Mouse (Mus musculus): ENCODE measurements around the gene Speg. TPM values are rescaled to one million over a fixed set of nuclear protein-coding genes. Genes with fewer than 3 reads are reported as not detected.

The Speg gene
- polyA plus RNA-seq, 1 experiment = 134 TPM

GRCm38 (mm10) chr1:75387929-75388897 lies 13.1 kb downstream of the Speg start:
- DNase-seq (ENCODE audit: extremely low spot score in 1 of 2, low spot score in 1 of 2) = no peak

- no peak for DNase-seq (ENCODE audit: extremely low spot score in 1 of 2, low spot score in 1 of 2)
Observed at GRCm38 (mm10) chr1:75388898-75389515, 13.9 kb downstream of the Speg start.

DNA sequence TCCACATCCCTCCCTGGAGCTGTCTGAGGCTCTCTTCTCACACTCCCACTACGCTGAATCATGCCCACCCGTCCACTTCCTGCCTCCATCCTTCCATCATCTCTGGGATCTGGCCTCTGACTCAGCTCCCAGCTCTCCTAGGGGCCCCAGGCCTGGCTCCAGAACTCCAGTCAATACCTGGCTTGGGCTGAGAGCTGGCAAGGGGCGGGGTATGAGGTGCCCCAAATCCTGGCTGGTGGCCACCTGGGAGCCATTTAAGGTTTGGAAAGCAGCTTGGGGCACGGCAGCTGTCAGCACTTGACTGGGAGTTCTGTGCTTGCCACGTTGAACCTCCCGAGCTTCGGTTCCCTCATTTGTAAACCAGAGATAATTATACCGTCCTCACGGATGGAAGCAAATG lies 18.0 kb downstream of the Speg start:
- peak in 1 of 2 experiments; percentile 68 for DNase-seq (ENCODE audit: extremely low spot score in 1 of 2, low spot score in 1 of 2)

DNA sequence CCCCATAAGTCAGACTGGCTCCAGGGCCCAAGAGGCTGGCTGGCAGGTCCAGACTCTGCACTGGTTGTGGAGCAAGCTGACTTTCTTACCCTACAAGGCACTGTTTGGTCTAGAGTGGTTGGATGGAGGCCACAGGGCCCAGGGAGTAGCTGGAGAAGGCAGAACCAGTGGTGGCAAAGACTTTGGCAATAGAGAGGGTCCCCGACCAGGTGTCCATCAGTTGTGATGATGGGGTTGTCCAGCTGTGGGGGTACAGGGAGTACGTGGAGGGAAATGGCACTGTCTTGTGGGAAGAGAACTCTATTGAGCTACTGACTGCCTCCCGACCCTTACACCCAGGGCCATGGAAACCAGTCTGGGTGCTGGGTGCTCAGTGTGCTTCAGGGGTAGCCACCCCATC lies 18.7 kb downstream of the Speg start:
- no peak for DNase-seq (ENCODE audit: extremely low spot score in 1 of 2, low spot score in 1 of 2)

DNA sequence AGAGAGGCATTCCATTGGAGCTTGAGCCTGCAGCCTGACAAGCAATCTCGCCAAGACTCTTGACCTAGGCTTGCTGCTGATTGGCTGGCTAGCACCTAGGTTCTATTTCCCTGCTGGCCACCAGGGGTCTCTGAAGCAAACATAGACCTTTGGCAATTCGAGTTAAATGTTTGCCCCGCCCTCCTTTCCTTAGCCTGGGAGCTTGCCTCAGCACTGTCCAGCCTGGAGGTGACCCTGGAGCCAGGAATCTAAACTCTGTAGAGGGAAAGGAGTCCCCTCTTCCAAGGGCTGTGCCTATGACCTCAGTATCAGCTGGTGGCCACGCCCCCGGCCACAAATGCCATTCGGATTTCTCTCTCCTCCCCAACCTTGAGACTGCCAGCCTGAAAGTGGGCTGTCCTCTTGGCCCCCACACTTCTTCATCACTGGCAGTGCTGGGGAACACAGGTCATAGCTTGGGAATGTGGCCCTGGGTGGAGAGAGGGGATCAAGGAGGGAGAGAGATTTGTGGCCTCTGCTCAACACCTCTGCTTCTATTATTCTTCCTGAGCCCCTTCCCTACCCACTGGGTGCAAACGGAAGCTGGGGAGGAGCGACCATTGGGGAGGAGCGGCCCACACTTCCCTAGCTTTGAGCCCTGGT lies 23.8 kb downstream of the Speg start:
- peak in 1 of 2 experiments; percentile 64 for DNase-seq (ENCODE audit: extremely low spot score in 1 of 2, low spot score in 1 of 2)

- peak in 1 of 2 experiments; percentile 32 for DNase-seq (ENCODE audit: extremely low spot score in 1 of 2, low spot score in 1 of 2)
Observed at GRCm38 (mm10) chr1:75399755-75400492, 24.8 kb downstream of the Speg start.

DNA sequence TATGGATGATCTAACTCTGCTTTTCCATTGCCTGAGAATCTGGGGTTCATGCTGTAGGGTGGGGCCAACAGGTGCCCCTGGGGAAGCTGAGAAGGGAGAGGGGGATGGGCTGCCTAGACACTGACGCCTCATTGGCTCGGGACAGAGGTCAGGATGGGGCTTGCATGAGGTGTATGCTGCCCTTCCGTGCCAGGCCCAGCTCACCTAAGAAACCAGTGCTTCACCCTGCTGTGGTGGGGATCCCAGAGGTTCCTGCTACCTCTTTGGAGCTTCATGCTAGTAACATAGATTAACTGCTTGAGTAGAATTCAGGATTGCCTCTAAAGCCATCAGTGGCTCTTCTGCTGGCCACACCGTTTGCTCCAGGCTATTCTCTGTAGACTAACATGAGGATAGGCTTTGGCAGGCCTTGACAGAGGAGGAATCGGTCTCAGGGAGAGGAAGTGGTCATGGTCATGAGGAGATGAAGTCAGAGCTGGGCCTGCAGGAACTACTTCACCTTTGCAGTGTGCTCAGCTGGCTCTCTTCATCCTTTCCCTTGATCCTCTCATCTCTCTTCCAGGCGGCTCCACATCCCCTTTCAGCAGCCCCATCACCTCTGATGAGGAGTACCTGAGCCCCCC lies 25.5 kb downstream of the Speg start:
- no peak for DNase-seq (ENCODE audit: extremely low spot score in 1 of 2, low spot score in 1 of 2)

GRCm38 (mm10) chr1:75405547-75405946 lies 30.4 kb downstream of the Speg start:
- no peak for DNase-seq (ENCODE audit: extremely low spot score in 1 of 2, low spot score in 1 of 2)

DNA sequence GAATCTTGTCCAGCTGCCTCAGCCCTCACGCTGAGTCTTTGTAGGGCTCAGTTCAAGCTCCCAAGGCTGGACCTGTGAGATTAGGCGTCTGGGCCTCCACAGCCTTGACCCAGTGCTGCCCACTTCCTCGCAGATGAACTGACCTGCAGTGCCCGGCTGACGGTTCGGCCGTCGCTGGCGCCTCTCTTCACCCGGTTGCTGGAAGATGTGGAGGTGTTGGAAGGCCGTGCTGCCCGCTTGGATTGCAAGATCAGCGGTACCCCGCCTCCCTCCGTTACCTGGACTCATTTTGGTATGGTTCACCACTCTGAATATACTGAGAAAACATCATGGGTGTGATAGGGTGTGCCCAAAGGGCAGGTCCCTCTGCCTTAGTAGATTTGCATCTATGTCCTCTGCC lies 31.1 kb downstream of the Speg start:
- no peak for DNase-seq (ENCODE audit: extremely low spot score in 1 of 2, low spot score in 1 of 2)

- DNase-seq (ENCODE audit: extremely low spot score in 1 of 2, low spot score in 1 of 2) = no peak
Observed at GRCm38 (mm10) chr1:75407056-75407455, 32.0 kb downstream of the Speg start.

DNA sequence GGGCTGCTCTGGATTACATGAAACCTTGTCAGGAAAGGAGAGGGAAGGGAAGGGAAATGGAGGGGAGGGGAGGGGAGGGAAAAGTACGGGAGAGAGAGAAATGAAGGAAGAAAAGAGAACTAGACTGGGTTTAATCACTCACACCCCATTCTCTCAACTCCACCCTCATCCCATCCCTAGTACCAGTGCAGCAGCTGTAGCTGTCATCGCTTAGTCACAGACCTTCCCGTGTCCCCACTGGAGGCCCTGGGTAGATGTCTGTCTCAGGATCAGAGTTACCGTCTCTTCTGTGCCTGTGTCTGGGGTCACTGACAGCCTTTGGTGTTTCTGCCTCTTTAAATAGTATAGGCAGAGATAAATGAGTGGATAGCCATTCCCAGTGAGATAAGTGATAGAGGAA lies 33.1 kb downstream of the Speg start:
- DNase-seq (ENCODE audit: extremely low spot score in 1 of 2, low spot score in 1 of 2) = no peak

DNA sequence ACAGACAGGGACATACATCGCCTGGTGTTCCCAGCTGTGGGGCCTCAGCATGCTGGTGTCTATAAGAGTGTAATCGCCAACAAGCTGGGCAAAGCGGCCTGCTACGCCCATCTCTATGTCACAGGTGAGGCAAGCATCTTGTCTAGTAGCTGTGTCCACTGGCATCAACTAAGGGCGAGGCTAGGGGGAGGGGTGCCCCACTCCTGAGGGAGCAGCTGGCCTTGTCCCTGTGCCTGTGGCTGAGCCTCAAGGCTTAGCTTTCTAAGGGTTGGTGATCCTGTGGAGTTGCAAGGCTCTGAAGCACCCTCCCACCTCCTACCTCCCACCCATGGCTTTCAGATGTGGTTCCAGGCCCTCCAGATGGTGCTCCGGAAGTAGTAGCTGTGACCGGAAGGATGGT lies 34.9 kb downstream of the Speg start:
- DNase-seq (ENCODE audit: extremely low spot score in 1 of 2, low spot score in 1 of 2) = no peak

- DNase-seq (ENCODE audit: extremely low spot score in 1 of 2, low spot score in 1 of 2) = no peak
Observed at GRCm38 (mm10) chr1:75412196-75412595, 37.1 kb downstream of the Speg start.

DNA sequence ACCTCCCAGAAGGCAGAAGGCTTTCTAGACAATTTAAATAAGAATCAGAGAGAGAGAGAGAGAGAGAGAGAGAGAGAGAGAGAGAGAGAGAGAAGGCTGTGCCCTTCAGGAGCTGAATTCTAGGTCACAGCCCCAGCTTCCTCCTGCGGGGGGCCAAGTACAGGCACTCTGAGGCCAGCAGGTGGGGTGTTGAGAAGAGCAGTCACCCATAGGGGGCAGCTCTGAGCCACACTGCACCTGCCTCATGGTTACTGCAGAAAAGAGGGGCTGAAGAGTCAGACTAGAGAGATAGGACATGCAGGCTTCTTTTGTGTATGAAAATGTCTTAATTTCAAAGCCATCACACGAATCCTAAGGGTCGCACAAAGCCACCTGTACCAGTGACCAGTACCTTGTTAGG lies 38.7 kb downstream of the Speg start:
- DNase-seq (ENCODE audit: extremely low spot score in 1 of 2, low spot score in 1 of 2) = peak in 1 of 2 experiments; percentile 69

- no peak for DNase-seq (ENCODE audit: extremely low spot score in 1 of 2, low spot score in 1 of 2)
Observed at GRCm38 (mm10) chr1:75421794-75422193, 46.7 kb downstream of the Speg start.

- no peak for DNase-seq (ENCODE audit: extremely low spot score in 1 of 2, low spot score in 1 of 2)
Observed at GRCm38 (mm10) chr1:75422216-75422822, 47.2 kb downstream of the Speg start.

GRCm38 (mm10) chr1:75422823-75423471 lies 47.9 kb downstream of the Speg start:
- DNase-seq (ENCODE audit: extremely low spot score in 1 of 2, low spot score in 1 of 2) = no peak

GRCm38 (mm10) chr1:75423780-75424390 lies 48.8 kb downstream of the Speg start:
- DNase-seq (ENCODE audit: extremely low spot score in 1 of 2, low spot score in 1 of 2) = no peak

Measured in frontal cortex, adult 2 months (tissue).